Mouse (Mus musculus) ES-Bruce4 (cell line): Measurements from ENCODE around the gene Rxfp2. TPM values are rescaled to one million over a fixed set of nuclear protein-coding genes. Genes with fewer than 3 reads are reported as not detected.

Experiments used
- H3K27ac ChIP-seq: 2 replicates; pipeline ENCODE4 v1.5.1; 2012; ENCODE audit warnings: low read length, inconsistent platforms; ENCODE audit not compliant: insufficient read depth
- H3K27me3 ChIP-seq: 2 replicates; pipeline ENCODE4 v1.6.1; 2012; ENCODE audit warnings: mild to moderate bottlenecking, low read length, inconsistent platforms; ENCODE audit not compliant: control insufficient read depth, poor library complexity, insufficient read depth, severe bottlenecking
- H3K36me3 ChIP-seq: 2 replicates; pipeline ENCODE4 v1.6.1; 2012; ENCODE audit warnings: inconsistent platforms, mild to moderate bottlenecking, low read length, moderate library complexity; ENCODE audit not compliant: control insufficient read depth, poor library complexity, insufficient read depth, severe bottlenecking
- H3K4me1 ChIP-seq: one replicate; pipeline ENCODE4 v1.8.1; 2011; ENCODE audit warnings: low read length; ENCODE audit not compliant: control insufficient read depth, insufficient read depth
- H3K4me3 ChIP-seq: 2 replicates; pipeline ENCODE4 v1.5.1; 2011; ENCODE audit warnings: low read depth, mild to moderate bottlenecking, low read length
- H3K9ac ChIP-seq: 2 replicates; pipeline ENCODE4 v1.6.1; 2012; ENCODE audit warnings: low read depth, mild to moderate bottlenecking, inconsistent platforms; ENCODE audit not compliant: poor library complexity, severe bottlenecking
- H3K9me3 ChIP-seq: replicated peaks from 2 replicates; pipeline ENCODE4 v1.6.1; 2012; ENCODE audit warnings: mild to moderate bottlenecking, low read length, inconsistent platforms; ENCODE audit not compliant: control insufficient read depth, poor library complexity, insufficient read depth, severe bottlenecking
- CTCF ChIP-seq: IDR thresholded peaks from one replicate; pipeline ENCODE4 v1.8.1; 2011; ENCODE audit warnings: low read depth, low read length
- EP300 ChIP-seq: IDR thresholded peaks from 2 replicates; pipeline ENCODE4 v1.6.1; 2011; ENCODE audit warnings: low read depth, low read length; ENCODE audit not compliant: insufficient read depth
- POLR2A ChIP-seq: IDR thresholded peaks from one replicate; pipeline ENCODE4 v1.8.1; 2011; ENCODE audit warnings: low read length; ENCODE audit not compliant: insufficient read depth
- polyA plus RNA-seq: library from polyadenylated mRNA; stranded (reverse); fragments of >200 nt; gene quantifications from 2 replicates; pipeline ENCODE4 v1.2.4, GENCODE M21; 2011; ENCODE audit warnings: low read depth; ENCODE audit not compliant: missing spikeins, insufficient read depth, insufficient read length

The Rxfp2 gene
- polyA plus RNA-seq, 1 experiment, result 0.61 TPM

DNA sequence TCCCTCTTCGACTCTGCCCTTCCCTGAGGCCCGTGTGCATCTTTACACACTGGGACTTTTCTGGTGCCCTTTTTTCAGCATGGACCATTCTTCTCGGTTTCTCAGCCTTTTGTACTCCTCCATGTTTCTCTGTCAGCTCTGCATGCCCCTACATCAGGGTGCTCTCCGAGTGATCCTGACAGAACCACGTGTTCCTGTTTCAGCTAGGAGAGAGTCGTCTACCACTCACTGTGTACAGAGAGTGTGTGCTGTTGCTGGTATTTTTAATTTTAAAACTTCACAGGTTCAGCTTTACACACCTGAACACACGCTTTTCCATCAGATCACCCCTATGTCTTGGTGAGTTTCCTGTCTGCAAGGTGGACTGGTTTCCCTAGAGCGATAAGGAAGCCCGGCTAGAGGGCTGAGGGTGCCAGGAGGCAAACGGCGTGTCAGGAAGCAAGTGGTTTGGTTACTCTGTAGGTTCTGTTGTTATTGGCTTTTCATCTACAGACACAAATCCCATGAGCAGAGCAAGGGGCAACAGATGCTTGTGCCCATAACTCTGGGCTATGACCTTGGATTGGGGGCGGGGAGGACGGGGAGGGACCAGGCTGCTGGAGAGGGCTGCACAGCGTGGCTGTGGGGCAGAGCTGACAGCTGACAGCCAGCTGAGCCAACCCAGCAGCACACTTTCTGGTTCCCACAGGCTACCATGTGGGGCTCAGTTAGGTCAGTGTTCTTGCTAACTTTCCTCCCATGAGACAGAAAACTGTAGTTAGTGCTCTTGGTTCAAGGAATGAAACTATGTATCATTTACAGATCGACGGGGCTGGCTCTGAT lies 97.0 kb downstream of the Rxfp2 start:
- no peak for TF ChIP-seq POLR2A
- TF ChIP-seq CTCF, result no peak
- no peak for TF ChIP-seq EP300
- H3K9me3 ChIP-seq, result no peaks in the 10 kb centered on the region
- H3K27ac ChIP-seq, result no peak overlapping the region
- H3K36me3 ChIP-seq, result no peaks in the 10 kb centered on the region
- H3K4me3 ChIP-seq, result no peak overlapping the region
- H3K4me1 ChIP-seq, result no peaks in the 10 kb centered on the region
- no peak overlapping the region for H3K9ac ChIP-seq
- no peaks in the 10 kb centered on the region for H3K27me3 ChIP-seq

DNA sequence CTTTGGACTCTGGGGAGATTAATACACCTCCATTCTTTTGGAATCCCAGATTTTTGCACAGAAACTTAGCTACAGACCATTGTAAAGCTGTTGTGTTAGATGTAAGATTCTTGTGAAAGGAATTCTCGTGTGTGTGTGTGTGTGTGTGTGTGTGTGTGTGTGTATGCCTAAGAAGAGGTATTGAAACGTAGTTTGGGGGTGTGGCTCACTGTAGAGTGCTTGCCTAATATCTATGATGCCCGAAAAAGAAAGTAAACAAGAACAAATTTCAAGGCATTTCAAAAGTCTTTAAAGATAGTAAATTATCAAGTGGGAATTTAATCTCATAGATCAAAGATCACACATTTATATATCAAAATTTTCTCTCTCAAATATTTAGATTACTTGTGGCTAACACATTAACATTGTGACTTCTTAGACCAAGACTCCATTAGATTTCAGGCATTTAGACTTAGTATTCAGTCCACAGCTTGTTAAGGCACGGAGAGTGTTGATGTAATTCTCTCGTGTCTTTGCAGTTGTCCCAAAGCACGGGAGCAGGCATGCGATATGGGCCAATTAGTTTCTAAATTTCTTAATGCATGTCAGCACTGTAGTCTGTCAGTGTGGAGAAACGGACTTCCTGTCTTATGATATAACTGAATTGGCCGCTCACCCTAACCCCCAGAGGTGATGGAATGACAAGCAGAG lies 97.9 kb downstream of the Rxfp2 start:
- Histone ChIP-seq H3K27me3 (no peaks in the 10 kb centered on the region), H3K9me3 (no peaks in the 10 kb centered on the region), H3K4me1 (no peaks in the 10 kb centered on the region), H3K9ac (no peak overlapping the region), H3K27ac (no peak overlapping the region), H3K4me3 (no peak overlapping the region), H3K36me3 (no peaks in the 10 kb centered on the region)
- no peak for TF ChIP-seq CTCF
- TF ChIP-seq POLR2A, result no peak
- TF ChIP-seq EP300, result no peak

DNA sequence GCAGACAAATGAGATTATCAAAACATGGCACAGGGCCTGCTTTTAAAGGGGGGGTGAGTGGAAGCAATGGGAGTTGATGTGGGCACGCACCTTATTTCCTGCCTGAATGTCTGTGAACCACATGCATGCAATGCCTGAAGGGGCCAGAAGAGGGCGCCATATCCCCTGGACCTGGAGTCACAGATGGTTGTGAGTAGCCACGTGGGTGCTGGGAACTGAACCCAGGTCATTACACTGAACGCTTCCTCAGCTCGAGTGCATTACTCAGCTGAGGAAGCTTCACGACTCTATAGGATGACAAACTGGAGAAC lies 98.4 kb downstream of the Rxfp2 start:
- Histone ChIP-seq H3K9me3 (no peaks in the 10 kb centered on the region), H3K27ac (no peak overlapping the region), H3K4me1 (no peaks in the 10 kb centered on the region), H3K4me3 (no peak overlapping the region), H3K27me3 (no peaks in the 10 kb centered on the region), H3K36me3 (no peaks in the 10 kb centered on the region), H3K9ac (no peak overlapping the region)
- TF ChIP-seq CTCF (peak; percentile 77), POLR2A (no peak)

DNA sequence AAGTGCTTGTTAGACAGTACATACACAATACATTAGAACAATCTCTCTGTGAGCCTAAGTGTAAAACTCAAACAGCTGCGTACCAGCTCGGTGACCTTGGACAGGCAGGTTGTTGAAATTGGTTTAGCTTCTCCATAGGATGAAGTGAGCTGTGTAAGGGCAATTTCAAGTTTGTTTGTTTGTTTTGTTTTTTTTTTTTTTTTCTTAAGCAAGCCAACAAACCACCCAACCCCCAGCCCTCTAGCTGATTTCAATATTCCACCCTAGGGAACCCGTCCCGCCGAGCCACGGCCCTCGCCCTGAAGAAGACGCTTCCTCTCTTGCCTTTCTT lies 99.6 kb downstream of the Rxfp2 start:
- H3K4me3 ChIP-seq, result peak overlapping the region; percentile 40; the same call in 1 of the 2 replicates
- H3K27ac ChIP-seq, result no peak overlapping the region
- no peaks in the 10 kb centered on the region for H3K9me3 ChIP-seq
- no peaks in the 10 kb centered on the region for H3K36me3 ChIP-seq
- no peak overlapping the region for H3K9ac ChIP-seq
- TF ChIP-seq EP300 (no peak), POLR2A (no peak), CTCF (no peak)
- H3K27me3 ChIP-seq, result no peaks in the 10 kb centered on the region
- H3K4me1 ChIP-seq, result no peaks in the 10 kb centered on the region

DNA sequence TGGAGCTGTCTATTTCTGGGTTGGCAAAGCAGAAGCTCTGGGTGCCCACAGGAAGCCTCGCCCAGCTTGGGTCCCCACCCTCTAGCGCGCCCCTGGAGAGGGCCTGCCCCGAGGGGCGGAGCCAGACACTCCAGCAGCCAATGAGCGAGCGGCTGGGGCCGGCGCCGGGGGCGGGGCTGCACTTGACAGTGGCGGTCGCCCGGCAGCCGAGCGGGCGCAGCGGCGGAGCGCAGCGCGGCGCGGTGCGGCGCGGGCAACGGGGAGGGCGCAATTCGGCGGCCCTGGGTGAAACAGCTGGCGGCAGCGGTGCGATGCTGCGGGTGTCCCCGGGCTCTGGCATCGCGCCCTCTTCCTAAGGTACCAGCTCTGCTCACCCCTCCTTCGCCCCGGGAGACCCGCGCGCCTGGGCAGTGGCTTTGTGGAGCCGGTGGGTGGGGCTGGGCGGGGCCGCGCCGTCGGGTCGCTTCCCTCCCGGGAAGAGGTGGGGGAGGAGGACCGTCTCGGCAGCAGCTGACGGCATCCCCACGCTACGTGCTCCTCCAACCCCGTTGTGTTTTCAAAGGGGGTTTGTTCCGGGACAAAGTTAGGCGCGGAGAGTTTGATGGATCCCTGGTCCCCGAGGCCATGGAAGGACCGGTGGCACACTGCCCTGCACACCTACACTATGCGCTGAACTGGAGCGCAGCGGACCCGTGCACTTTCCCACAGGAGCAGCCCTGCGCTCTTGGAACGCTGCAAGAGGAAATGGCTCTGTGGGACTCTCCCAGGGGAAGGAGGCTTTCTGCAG lies 100.2 kb downstream of the Rxfp2 start, which contains the start of gene Fry:
TSS of gene Fry (plus strand) at position 191 of the 787 bp plus-strand sequence.
- Histone ChIP-seq H3K27ac (no peak within 1 kb of the TSS), H3K27me3 (no peaks in the 10 kb centered on the region), H3K4me1 (no peaks in the 10 kb centered on the region), H3K36me3 (no peaks in the 10 kb centered on the region), H3K4me3 (peak within 1 kb of the TSS; percentile 77), H3K9me3 (no peaks in the 10 kb centered on the region), H3K9ac (peak within 1 kb of the TSS; percentile 36; the same call in 1 of the 2 replicates)
- no peak for TF ChIP-seq EP300
- no peak for TF ChIP-seq CTCF
- TF ChIP-seq POLR2A, result no peak
